Mouse (Mus musculus) adrenal gland, postnatal 25 days (tissue): Measurements from ENCODE around the gene Ankrd28. TPM values are rescaled to one million over a fixed set of nuclear protein-coding genes. Genes with fewer than 3 reads are reported as not detected.

Source experiments
- DNase-seq: peaks from one replicate; pipeline ENCODE4 v3.0.0; 2021; ENCODE audit warnings: mixed read lengths
- total RNA-seq: library from RNA; stranded (reverse); gene quantifications from 2 replicates; pipeline ENCODE4 v1.2.3, GENCODE M21; 2021

The Ankrd28 gene
- total RNA-seq, 1 experiment from 2014 or later, result 25.6 TPM

DNA sequence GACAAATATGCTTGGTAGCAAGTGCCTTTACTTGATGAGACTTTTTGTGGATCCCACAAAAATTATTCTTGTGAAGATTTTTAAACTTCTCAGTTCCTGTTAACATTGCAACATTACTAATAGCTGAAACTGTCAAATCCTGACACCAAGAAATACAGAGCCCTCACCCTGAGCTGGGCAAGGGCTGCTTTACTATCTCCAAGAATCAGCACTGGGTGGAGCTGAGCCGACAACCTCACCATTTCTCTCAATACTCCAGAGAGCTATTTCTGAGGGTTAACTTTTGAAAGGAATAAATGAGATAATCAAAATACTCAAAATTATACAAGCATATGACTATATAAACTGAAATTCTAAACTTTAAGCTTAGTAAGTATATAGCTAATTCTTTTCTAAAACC is 121.1 kb downstream of the Ankrd28 start:
- no peak for DNase-seq

DNA sequence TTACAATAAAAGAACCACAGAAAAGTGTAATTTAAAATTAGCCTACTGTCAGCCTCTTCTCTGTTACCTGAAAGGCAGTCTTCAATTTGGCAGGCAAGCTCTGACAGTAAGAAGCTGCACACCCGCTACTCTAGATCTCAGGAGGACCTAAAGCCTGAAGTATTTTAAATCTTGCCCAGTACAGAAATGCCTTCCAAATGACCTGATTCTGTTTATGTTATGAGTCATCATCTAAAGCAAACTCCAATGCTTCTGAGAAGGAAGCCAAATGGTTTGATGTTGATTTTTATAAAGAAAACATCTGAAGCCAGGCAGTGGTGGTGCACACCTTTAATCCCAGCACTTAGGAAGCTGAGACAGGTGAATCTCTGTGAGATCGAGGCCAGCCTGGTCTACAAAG is 130.1 kb downstream of the Ankrd28 start:
- no peak for DNase-seq

DNA sequence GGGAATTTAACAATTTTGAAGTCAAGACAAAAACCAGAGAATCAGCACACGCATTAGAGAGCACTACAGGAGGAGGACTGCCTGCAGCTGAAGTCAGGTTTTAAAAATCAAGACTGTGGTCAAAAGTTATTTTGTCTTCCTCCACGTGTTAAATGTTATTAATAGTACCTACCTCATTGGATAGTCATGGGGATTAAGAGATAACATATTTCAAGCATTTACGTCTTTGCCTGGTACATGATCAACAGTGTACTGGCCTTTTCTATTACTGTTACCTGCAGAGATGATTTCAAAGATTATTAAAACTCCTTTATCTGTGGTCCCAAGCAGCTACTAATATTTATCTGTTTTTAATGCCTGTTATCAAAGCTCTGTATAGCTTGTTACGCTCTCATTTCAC is 132.7 kb downstream of the Ankrd28 start:
- DNase-seq, result no peak

DNA sequence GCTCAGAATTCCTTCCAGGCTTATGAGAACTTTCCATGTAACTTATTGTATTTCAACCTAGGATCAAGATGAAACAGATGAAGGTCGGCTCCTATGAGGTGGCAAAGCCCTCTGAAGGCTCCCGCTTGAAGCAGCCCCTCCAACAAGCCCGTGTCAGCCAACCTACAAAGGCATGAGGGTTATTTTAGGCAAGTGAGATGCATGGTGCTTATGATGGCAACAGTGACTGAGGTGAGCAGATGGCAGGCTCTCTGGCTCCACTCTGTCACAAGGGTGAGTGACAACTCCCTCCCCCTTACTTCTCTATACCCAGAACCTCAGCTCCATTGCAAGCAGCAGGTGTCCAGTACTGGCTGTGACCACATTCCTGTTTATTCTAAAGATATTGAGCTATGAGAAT is 133.1 kb downstream of the Ankrd28 start:
- DNase-seq, result no peak

DNA sequence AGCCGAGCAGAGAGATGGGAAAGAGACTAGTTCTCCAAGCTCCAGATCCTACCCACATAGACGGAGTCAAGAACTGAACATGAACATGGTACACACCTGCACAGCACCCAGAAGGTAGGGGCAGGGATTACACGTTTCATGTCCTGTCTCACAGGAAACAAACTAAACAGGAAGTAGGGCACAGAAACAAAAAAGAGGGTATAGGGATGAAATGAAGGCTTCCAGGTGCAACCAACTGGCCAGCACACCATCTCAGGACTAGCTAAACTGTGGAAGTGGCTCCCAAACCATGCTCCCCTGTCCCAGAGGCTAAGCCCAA is 133.5 kb downstream of the Ankrd28 start:
- no peak for DNase-seq

DNA sequence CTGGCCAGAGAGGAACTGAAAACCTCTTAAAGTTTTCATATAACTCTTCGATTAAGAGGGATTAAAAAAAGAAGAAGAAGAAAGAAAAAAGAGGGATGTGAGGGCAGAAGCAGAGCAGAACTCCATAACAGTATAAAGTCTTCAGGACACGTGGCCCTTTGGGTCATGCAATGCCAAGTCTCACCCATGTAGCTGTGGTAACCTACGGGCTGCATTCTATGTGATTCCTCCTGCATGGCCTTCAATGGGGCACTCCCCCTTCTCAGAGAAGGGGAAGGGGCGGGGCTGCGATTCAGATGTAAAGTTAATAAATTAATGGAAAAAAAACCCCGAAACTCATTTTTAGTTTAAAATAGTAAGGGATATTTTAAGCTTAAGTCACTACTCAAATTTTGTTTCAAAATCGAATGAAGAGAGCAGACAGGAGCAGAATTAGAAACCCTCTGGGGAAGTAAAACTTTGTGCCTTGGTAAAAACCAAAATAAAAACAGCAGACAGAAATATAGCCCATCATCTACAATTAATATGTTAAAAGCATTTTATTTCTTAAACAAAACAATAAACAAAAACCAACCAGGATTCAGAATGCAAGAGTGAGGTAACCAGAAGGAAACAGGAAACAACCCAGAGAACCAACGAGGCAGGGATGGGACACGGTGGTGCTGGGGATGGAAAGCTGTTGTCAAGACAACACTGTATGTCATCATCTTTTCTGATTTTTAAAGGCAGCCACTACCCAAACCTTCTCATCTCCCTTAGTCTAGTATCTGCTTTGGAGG is 134.1 kb downstream of the Ankrd28 start:
- no peak for DNase-seq

- no peak for DNase-seq
Observed at GRCm38 (mm10) chr14:31692536-31692935, 137.9 kb downstream of the Ankrd28 start.

DNA sequence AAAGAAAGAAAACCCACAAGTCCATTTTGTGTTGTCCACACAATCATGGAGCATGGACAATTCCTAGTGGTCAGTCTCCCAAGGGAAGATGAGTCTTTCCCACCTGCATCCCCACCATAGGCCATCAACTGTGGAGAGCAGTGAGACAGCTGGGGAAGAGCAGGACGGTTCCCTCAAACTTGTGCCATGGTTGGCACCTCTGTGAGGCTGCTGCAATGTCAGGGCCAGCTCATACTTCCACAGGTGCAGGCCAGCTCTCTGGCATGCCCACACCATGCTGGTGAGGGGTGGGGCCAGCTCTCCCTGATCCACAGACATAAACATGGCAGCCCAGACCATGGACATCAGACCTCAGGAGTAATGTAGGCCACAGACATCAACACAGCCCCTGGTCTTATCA is 144.2 kb downstream of the Ankrd28 start:
- no peak for DNase-seq

- DNase-seq, result no peak
Observed at GRCm38 (mm10) chr14:31685680-31686079, 144.8 kb downstream of the Ankrd28 start.

- DNase-seq, result no peak
Observed at GRCm38 (mm10) chr14:31684343-31685040, 146.0 kb downstream of the Ankrd28 start.

DNA sequence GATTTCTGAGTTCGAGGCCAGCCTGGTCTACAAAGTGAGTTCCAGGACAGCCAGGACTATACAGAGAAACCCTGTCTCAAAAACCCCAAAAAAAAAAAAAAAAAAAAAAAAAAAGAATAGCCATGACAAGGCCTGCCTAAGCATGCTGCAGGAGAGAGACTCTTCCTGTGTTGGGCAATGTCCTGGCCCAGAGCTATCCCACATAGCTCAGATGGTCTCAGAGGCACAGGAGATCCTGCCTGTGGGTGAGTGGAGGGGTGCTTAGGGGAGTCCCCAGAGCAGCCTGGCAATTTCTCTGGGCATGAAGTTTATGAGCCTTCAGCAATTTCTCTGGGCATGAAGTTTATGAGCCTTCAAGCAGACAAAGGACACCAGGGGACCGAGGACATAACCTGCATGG is 146.8 kb downstream of the Ankrd28 start:
- no peak for DNase-seq

GRCm38 (mm10) chr14:31681931-31682555 is 148.4 kb downstream of the Ankrd28 start:
- no peak for DNase-seq

DNA sequence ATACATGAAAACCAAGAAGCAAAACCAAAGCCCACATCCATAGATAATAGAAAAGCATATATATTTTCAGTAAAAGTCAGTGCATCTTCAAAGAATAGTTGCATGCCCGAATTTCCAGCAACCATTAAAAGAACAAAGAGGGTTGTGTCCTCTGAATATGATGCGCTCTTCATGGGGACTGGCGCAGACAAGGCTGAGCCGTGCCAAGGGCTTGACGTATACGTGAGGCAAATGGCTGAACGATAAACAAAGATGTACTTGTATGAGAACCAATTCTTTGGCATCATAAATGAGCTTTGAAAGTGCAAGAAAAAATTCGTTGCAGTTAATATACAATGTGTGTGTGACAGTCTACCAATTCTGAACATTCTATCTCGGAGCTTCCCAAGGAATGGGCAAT is 149.2 kb downstream of the Ankrd28 start:
- no peak for DNase-seq

- no peak for DNase-seq
Observed at GRCm38 (mm10) chr14:31680656-31681055, 149.8 kb downstream of the Ankrd28 start.

GRCm38 (mm10) chr14:31671635-31672320 is 158.7 kb downstream of the Ankrd28 start:
- no peak for DNase-seq

DNA sequence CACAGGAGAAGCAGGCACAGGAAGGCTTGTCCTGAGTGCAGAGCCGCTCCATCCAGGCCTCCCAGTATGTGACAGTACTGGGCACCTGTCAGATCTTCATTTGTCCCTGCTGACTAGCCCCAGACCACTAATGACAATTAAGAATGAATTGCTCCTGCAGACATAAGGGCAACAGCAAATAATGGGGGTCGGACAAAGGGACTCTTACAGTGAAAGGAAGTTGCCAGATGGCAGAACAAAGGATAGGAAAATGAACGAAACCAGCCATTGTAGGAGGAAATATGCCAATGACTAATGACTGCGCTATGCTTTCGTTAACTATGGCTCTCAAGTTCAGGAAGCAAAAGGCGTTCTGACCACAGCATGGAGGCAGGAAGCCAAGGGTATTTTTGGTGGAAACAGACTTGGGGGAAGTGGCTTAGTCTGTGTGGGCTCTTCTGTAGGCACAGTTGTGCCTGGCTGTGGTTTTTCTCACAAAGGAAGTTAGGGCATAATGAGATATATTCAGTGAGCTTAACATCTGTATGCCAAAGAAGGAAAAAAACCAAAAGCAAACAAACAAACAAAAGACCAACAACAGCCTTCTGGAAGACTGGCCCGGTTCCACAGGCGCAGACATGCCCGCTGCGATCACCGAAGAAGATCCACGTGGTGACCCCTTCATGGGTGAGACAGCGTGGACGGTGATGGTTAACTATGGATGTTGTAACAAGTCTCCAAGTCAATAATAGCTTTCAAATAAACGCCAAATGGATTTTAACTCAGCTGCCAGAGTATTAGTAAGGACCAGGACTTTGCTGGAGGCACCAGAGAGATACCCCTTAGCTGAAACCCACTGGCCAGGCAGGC is 160.6 kb downstream of the Ankrd28 start:
- DNase-seq, result no peak

GRCm38 (mm10) chr14:31669161-31669611 is 161.3 kb downstream of the Ankrd28 start:
- DNase-seq, result peak; percentile 83

- DNase-seq, result no peak
Observed at GRCm38 (mm10) chr14:31668326-31668725, 162.1 kb downstream of the Ankrd28 start.

DNA sequence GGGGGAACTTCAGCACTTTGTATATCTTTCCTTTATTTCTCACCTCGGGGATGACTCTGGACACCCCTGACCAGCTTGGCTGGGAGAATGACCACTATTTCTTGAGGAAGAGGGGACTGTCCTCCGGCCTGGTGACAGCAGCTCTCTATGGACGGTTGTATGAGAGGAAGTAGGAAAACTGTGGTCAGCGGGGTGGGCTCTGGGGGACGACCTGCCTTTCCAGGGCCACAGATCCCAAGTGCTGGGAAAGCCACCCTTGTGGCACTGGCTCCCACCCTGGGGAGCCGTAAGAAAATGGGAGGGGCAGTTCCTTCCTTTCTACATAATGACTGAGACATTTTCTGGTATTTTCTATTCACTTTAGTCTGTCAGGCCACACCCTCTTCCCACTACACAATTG is 162.7 kb downstream of the Ankrd28 start:
- DNase-seq, result no peak

DNA sequence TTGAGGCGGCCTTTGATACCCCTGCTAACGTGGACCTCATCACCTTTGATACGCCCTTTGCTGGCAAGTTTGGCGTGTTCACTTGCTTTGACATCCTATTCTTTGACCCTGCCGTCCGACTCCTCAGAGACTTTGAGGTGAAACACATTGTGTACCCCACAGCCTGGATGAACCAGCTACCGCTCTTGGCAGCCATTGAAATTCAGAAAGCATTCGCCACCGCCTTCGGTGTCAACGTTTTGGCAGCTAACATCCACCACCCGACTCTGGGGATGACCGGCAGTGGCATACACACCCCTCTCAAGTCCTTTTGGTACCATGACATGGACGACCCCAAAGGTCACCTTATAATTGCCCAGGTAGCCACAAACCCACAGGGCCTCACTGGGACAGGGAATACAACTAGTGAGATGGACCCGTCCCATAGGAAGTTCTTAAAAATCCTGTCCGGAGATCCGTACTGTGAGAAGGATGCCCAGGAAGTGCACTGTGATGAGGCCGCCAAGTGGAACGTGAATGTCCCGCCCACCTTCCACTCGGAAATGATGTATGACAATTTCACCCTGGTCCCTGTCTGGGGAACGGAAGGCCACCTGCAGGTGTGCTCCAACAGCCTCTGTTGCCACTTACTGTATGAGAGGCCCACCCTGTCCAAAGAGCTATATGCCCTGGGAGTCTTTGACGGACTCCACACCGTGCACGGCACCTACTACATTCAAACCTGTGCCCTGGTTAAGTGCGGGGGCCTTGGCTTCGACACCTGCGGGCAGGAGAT is 163.3 kb downstream of the Ankrd28 start:
- DNase-seq, result no peak

GRCm38 (mm10) chr14:31665566-31665940 is 164.9 kb downstream of the Ankrd28 start:
- DNase-seq, result no peak
